Mouse (Mus musculus) embryonic facial prominence, embryonic 12.5 days (tissue): ENCODE results near the gene Pex7. TPM values are rescaled to one million over a fixed set of nuclear protein-coding genes. Genes with fewer than 3 reads are reported as not detected.

Experiments
- ATAC-seq: fragments of 200-750 bp; cut with Nextera tagmentation; 2 replicates; pipeline ENCODE4 v1.8.0; 2017; ENCODE audit not compliant: insufficient number of reproducible peaks, insufficient read depth, low FRiP score, low TSS enrichment
- H3K27ac ChIP-seq: fragments of 300-500 bp; sonication (generic); 2 replicates; pipeline ENCODE4 v1.5.1; 2016; ENCODE audit warnings: mild to moderate bottlenecking
- H3K27me3 ChIP-seq: fragments of 300-500 bp; sonication (generic); 2 replicates; pipeline ENCODE4 v1.6.1; 2016; ENCODE audit warnings: mild to moderate bottlenecking, moderate library complexity
- H3K36me3 ChIP-seq: fragments of 300-500 bp; sonication (generic); 2 replicates; pipeline ENCODE4 v1.6.1; 2016; ENCODE audit warnings: mild to moderate bottlenecking
- H3K4me1 ChIP-seq: fragments of 300-500 bp; sonication (generic); 2 replicates; pipeline ENCODE4 v1.6.1; 2016
- H3K4me2 ChIP-seq: fragments of 300-500 bp; sonication (generic); replicated peaks from 2 replicates; pipeline ENCODE4 v1.6.1; 2016; ENCODE audit warnings: mild to moderate bottlenecking, moderate library complexity
- H3K4me3 ChIP-seq: fragments of 300-500 bp; sonication (generic); 2 replicates; pipeline ENCODE4 v1.5.1; 2016; ENCODE audit warnings: mild to moderate bottlenecking
- H3K9ac ChIP-seq: fragments of 300-500 bp; sonication (generic); 2 replicates; pipeline ENCODE4 v1.6.1; 2016; ENCODE audit warnings: mild to moderate bottlenecking, moderate library complexity
- H3K9me3 ChIP-seq: fragments of 300-500 bp; sonication (generic); 2 replicates; pipeline ENCODE4 v1.6.1; 2016; ENCODE audit warnings: mild to moderate bottlenecking, moderate library complexity
- WGBS: fragments of 180-500 bp; shearing (Covaris S2); methylation state at CpG from one replicate; pipeline ENCODE4 v1.1.7; 2016; 5-methylcytosine and 5-hydroxymethylcytosine counted together
- polyA plus RNA-seq: library from polyadenylated mRNA; unstranded; fragments of >200 nt; fragmentation: Nextera tagmentation; extraction: Ambion mirVana; gene quantifications from 2 replicates; pipeline ENCODE4 v1.2.1, GENCODE M21; 2016

Gene Pex7
- polyA plus RNA-seq, 1 experiment from 2014 or later = 21.6 TPM

DNA sequence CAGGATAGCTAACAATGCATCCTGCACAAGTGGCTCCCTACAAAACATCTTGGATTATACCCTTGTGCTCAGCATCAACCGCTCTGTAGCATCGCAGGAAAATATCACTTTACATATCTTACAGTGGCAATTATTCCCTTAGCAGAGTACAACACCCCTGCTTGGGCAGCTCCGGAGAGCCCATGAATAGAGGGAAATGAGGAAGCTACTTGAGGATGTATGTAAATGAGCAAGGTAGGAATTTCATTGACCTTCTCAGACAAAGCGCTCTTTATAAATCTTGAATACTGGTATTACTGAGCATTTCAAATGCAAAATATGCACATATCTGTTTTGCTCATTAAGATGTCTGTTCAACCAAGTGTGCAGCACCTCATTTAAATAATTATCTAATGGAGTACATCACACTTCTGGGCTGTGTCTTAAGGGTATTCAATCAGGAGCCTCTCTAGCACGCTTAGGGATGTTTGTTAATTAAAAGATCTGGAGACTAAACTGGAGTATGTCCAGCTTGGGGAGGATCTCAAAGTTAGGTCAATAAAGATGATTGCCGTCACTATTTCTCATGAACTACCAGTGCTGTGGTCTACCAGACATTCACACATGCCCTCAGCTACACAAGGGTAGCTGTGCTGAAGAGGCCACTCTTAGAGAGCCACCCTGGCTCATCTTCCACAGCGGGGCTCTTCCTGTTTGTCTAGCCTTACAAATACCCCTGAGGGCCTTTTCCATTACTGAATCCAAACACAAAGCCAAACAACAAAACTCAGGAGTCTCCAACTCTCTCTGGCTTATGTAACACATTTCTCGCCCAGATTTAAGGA lies 71.4 kb downstream of the Pex7 start:
- Histone ChIP-seq H3K27me3 (no peaks in the 10 kb centered on the region), H3K9me3 (no peaks in the 10 kb centered on the region), H3K36me3 (no peaks in the 10 kb centered on the region), H3K4me1 (no peaks in the 10 kb centered on the region), H3K4me2 (no peak overlapping the region), H3K9ac (no peak overlapping the region), H3K27ac (no peak overlapping the region), H3K4me3 (no peak overlapping the region)
- no peak for ATAC-seq
- WGBS = 66% methylated on average over 8 of the region's 8 CpGs

DNA sequence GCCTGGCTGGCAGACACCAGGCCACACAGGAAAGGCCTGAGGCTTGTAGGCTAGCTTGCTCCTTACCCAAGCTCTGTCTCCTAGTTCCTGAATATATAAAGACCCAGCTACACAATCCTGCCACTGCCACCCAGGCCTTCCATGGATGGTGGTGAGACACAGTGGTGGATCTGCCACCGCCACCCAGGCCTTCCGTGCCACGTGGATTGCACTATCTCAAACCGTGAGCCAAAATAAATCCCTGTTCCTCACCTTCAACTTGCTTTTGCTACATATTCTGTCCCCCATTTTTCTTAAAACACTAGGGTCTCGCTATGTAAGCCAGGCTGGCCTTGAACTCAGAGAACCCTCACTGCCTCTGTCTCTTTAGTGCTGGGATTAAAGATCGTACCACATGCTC lies 73.3 kb downstream of the Pex7 start:
- Histone ChIP-seq H3K9me3 (no peaks in the 10 kb centered on the region), H3K9ac (no peak overlapping the region), H3K4me2 (no peak overlapping the region), H3K27me3 (no peaks in the 10 kb centered on the region), H3K4me3 (no peak overlapping the region), H3K36me3 (no peaks in the 10 kb centered on the region), H3K27ac (no peak overlapping the region), H3K4me1 (no peaks in the 10 kb centered on the region)
- no peak for ATAC-seq
- 93% methylated on average over 6 of the region's 6 CpGs for WGBS

DNA sequence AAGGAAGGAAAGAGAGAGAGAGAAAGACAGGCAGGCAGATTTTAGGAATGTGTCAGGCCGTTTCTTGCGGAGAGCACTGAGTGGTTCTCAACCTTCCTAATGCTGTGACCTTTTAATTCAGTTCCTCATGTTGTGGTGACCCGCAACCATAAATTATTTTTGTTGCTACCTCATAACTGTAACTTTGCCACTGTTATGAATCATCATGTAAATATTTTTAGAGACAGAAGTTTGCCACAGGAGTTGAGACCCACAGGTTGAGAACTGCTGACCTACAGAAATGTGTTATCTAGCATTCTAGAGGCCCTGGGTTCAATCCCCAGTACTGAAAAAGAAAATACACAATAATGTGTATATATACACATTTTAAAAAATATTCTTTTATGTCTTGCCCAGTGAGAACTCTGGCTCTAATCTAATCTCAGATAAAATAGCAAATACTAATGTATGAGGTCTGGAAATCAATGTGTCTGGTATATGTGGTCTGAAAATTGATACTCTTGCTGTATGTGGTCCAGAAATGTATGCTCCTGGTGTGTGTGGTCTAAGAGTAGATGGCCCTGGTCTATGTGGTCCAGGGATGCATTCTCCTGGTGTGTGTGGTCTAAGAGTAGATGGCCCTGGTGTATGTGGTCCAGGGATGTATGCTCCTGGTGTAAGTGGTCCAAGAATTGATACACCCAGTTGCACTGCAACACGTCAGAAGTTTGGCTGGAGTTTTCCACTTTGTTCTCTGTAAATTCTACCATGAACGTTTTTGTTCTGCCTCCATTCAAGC lies 76.2 kb downstream of the Pex7 start:
- WGBS = 84% methylated on average over 5 of the region's 5 CpGs
- Histone ChIP-seq H3K4me3 (no peak overlapping the region), H3K4me1 (no peaks in the 10 kb centered on the region), H3K4me2 (no peak overlapping the region), H3K36me3 (no peaks in the 10 kb centered on the region), H3K27me3 (no peaks in the 10 kb centered on the region), H3K9me3 (no peaks in the 10 kb centered on the region), H3K27ac (no peak overlapping the region), H3K9ac (no peak overlapping the region)
- no peak for ATAC-seq

DNA sequence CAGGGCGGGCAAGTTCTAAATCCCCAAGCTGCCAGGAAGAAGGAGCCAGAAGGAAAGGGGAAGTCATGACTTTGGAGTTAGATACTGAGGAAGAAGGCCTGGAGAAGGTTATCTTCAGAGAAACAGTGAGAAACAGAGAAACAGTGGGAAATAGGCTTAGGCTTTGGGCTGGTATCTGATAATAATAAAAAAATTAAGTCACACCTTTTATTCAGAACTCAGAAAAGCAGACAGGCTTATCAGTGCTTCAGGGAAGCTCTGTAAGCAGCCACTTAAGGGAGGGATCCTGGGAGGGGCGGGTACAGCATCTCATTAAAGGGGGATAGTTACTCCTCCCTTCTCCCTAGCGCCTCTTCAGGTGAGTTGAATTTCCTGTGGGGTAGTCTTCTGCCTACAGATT lies 86.5 kb downstream of the Pex7 start:
- H3K9me3 ChIP-seq = no peaks in the 10 kb centered on the region
- WGBS = 51% methylated on average over 3 of the region's 3 CpGs
- no peaks in the 10 kb centered on the region for H3K36me3 ChIP-seq
- H3K27me3 ChIP-seq = no peaks in the 10 kb centered on the region
- H3K4me1 ChIP-seq = no peaks in the 10 kb centered on the region
- no peak overlapping the region for H3K27ac ChIP-seq
- no peak overlapping the region for H3K4me2 ChIP-seq
- no peak for ATAC-seq
- no peak overlapping the region for H3K4me3 ChIP-seq
- no peak overlapping the region for H3K9ac ChIP-seq

DNA sequence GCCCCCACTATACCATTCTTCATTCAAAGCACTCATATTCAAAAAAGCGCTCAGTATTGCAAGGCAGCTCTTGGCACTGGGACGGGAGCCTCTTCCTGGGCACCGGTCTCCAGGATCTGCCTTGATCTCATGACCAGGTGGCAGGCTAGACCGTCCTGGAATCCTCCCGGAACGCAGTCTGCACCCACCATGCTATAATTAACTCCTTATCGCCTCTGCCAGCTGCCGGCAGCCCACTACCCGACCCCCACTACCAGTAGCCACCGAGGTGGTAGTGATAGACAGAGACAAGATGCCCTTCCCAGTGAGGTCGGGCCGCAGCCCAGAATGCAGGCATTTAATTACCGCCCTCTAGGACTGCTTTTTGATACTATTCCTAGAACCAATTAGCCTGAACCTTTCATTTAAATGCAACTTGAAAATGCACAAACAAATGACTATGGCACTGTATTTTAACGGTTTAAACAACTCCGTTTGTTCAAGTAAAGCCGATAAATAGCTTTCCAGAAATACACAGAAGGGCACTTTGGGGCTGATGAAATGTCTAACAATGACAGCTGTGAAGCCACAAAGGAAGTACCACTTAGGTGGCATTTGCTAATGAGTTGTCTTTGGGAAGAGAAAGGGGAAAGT lies 88.7 kb downstream of the Pex7 start:
- H3K27ac ChIP-seq = no peak overlapping the region
- WGBS = 48% methylated on average over 16 of the region's 16 CpGs
- H3K9me3 ChIP-seq = no peaks in the 10 kb centered on the region
- H3K36me3 ChIP-seq = no peaks in the 10 kb centered on the region
- no peaks in the 10 kb centered on the region for H3K27me3 ChIP-seq
- no peak overlapping the region for H3K9ac ChIP-seq
- ATAC-seq = no peak
- no peaks in the 10 kb centered on the region for H3K4me1 ChIP-seq
- H3K4me2 ChIP-seq = no peak overlapping the region
- no peak overlapping the region for H3K4me3 ChIP-seq

DNA sequence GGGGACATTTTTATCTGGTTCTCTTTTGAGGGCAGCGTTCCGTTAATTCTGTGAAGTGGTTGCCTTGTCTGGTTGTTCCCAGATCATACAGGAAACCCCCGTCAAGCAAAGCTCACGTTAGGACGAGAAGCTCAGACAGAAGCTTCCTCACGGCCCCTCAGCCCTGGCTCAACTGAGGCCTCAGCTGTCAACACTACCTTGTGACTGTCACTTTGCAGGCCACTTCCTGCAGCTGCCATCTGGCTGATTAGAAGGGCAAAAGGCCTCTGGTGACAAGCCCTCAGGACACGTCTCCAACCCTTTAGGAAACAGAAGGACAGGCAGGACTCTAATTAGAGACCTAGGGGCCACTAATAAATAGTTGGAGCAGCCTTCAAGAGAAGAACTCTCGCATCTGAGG lies 92.1 kb downstream of the Pex7 start:
- Histone ChIP-seq H3K4me1 (no peaks in the 10 kb centered on the region), H3K9ac (no peak overlapping the region), H3K27ac (no peak overlapping the region), H3K36me3 (no peaks in the 10 kb centered on the region), H3K27me3 (no peaks in the 10 kb centered on the region), H3K4me2 (no peak overlapping the region), H3K9me3 (no peaks in the 10 kb centered on the region), H3K4me3 (no peak overlapping the region)
- 24% methylated on average over 8 of the region's 8 CpGs for WGBS
- ATAC-seq = no peak

DNA sequence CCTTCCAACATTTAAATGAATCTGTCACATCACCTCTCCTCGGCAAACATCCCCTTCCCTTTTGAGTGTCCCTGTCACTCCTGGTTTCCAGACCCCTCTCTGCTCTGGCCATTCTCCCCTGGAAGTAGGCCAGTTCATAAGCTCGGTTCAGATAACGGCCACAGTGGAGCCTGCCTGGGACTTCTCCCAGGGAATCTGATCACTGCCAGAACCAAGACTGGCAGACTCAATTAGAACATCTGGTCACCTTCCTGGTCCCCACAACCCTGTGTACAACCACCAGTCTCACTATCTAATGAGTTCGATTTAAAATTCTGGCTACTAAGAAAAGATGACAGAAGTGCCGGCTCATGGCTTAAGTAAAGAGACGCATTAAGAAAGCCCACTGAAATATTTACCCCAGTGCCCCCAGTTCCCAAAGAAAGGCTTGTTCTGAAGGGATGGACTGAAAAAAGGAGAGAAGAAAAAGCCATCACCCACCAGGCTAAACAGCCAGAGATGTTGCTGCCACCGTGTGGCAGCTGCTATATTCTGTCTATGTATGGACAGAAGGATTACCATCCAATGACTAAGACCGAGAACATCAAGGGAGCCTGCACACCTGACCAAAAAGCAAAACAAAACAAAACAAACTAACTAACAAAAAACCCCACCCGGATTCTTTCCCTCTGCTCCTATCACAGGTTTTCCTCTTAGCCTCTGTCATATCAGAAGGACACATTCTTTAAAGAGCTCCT lies 95.9 kb downstream of the Pex7 start:
- 63% methylated on average over 9 of the region's 9 CpGs for WGBS
- Histone ChIP-seq H3K27me3 (no peaks in the 10 kb centered on the region), H3K4me3 (no peak overlapping the region)

DNA sequence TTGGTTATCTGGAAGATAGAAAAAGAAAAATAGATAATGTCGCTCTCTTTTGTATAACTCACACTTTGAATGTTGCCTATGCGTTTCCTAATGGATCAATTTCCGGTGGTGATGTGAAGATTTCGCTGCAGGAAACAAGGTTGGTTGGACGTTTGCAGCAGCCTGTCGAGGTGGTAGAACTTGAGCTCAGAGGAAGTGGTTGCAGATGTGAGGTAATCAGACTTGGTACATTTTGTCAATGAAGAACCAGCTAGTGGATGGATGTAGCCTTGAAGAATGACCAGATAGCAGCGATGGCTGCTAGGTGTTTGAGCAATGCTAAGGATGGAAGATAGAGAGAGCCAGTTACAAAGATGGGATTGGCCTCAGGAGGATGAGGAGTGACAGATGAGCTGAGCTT lies 102.7 kb downstream of the Pex7 start:
- Histone ChIP-seq H3K4me2 (no peak overlapping the region), H3K27me3 (no peaks in the 10 kb centered on the region), H3K9ac (no peak overlapping the region), H3K36me3 (no peaks in the 10 kb centered on the region), H3K27ac (no peak overlapping the region), H3K4me3 (no peak overlapping the region), H3K4me1 (no peaks in the 10 kb centered on the region), H3K9me3 (no peaks in the 10 kb centered on the region)
- ATAC-seq = no peak
- WGBS = 81% methylated on average over 7 of the region's 7 CpGs

More for the DNA sequence above, 95.9 kb downstream of the Pex7 start:
- no peaks in the 10 kb centered on the region for H3K36me3 ChIP-seq
- H3K4me2 ChIP-seq = no peak overlapping the region
- no peak overlapping the region for H3K9ac ChIP-seq
- no peaks in the 10 kb centered on the region for H3K9me3 ChIP-seq
- H3K4me1 ChIP-seq = no peaks in the 10 kb centered on the region
- ATAC-seq = no peak
- no peak overlapping the region for H3K27ac ChIP-seq

Other genes starting within 250 kb of the Pex7 start
- gene Il20ra, start 195.1 kb downstream of the Pex7 start, polyA plus RNA-seq = 0.18 TPM in 2 replicates
- 0.57 and 0.73 TPM in 2 replicates for gene Slc35d3, start 56.2 kb downstream of the Pex7 start, polyA plus RNA-seq
- 2.5 and 3.3 TPM in 2 replicates for gene Map3k5, start 26.8 kb upstream of the Pex7 start, polyA plus RNA-seq
- gene Map7, start 240.8 kb upstream of the Pex7 start, polyA plus RNA-seq = 7.9 and 11.5 TPM in 2 replicates